Mouse (Mus musculus) lung, postnatal 0 days (tissue): ENCODE measurements at regions not wholly inside any gene's neighbourhood (a gene's known extent, or its start where the extent isn't known, plus 50 kb on each side); places are given as distances from the start of the nearest gene placed in this dataset.

Source experiments
- ATAC-seq: fragments of 200-750 bp; cut with Nextera tagmentation; 2 replicates; pipeline ENCODE4 v1.8.0; 2017; ENCODE audit warnings: moderate library complexity
- DNase-seq: peaks from one replicate; pipeline ENCODE4 v3.0.0-alpha.2; 2016; ENCODE audit warnings: low spot score
- H3K27ac ChIP-seq: fragments of 300-500 bp; sonication (generic); 2 replicates; pipeline ENCODE4 v1.5.1; 2014; ENCODE audit warnings: antibody characterized with exemption, mild to moderate bottlenecking, low read length, mixed read lengths
- H3K27me3 ChIP-seq: fragments of 300-500 bp; sonication (generic); replicated peaks from 2 replicates; pipeline ENCODE4 v1.6.1; 2014; ENCODE audit warnings: low read length, mixed read lengths; ENCODE audit not compliant: insufficient read depth
- H3K36me3 ChIP-seq: fragments of 300-500 bp; sonication (generic); 2 replicates; pipeline ENCODE4 v1.6.1; 2014; ENCODE audit warnings: low read length, mixed read lengths; ENCODE audit not compliant: insufficient read depth
- H3K4me1 ChIP-seq: fragments of 300-500 bp; sonication (generic); 2 replicates; pipeline ENCODE4 v1.6.1; 2014; ENCODE audit warnings: antibody characterized with exemption, low read depth, low read length, mixed read lengths; ENCODE audit not compliant: insufficient read depth
- H3K4me2 ChIP-seq: fragments of 300-500 bp; sonication (generic); replicated peaks from 2 replicates; pipeline ENCODE4 v1.6.1; 2014; ENCODE audit warnings: low read depth, mild to moderate bottlenecking, low read length, moderate library complexity, mixed read lengths
- H3K4me3 ChIP-seq: fragments of 300-500 bp; sonication (generic); 2 replicates; pipeline ENCODE4 v1.5.1; 2014; ENCODE audit warnings: low read depth, low read length
- H3K9ac ChIP-seq: fragments of 300-500 bp; sonication (generic); replicated peaks from 2 replicates; pipeline ENCODE4 v1.6.1; 2014; ENCODE audit warnings: low read depth, mild to moderate bottlenecking
- H3K9me3 ChIP-seq: fragments of 300-500 bp; sonication (generic); 2 replicates; pipeline ENCODE4 v1.6.1; 2016; ENCODE audit warnings: low read length, mixed read lengths
- CTCF ChIP-seq: IDR thresholded peaks from 2 replicates; pipeline ENCODE4 v1.5.1; 2016; ENCODE audit warnings: antibody characterized with exemption, mild to moderate bottlenecking
- EP300 ChIP-seq: IDR thresholded peaks from 2 replicates; pipeline ENCODE4 v1.6.1; 2016; ENCODE audit warnings: antibody characterized with exemption, mild to moderate bottlenecking, control low read depth
- WGBS: fragments of 180-500 bp; shearing (Covaris S2); extraction: QIAGEN DNeasy Blood & Tissue Kit; methylation state at CpG from one replicate; pipeline ENCODE4 v1.1.7; 2014; 5-methylcytosine and 5-hydroxymethylcytosine counted together

- H3K27ac ChIP-seq: no peak overlapping the region
- H3K27me3 ChIP-seq: no peaks in the 10 kb centered on the region
- H3K9me3 ChIP-seq: no peaks in the 10 kb centered on the region
- ATAC-seq (no peak), DNase-seq (no peak)
- no peaks in the 10 kb centered on the region for H3K4me1 ChIP-seq
- H3K4me2 ChIP-seq: no peak overlapping the region
- H3K4me3 ChIP-seq: no peak overlapping the region
- 72% methylated on average over 3 of the region's 3 CpGs for WGBS
- TF ChIP-seq CTCF (no peak), EP300 (no peak)
- H3K36me3 ChIP-seq: no peaks in the 10 kb centered on the region
- no peak overlapping the region for H3K9ac ChIP-seq
These were observed 76.8 kb upstream of the Ngly1 start for GRCm38 (mm10) chr14:16172261-16172660.

- TF ChIP-seq CTCF: no peak
- no peak for TF ChIP-seq EP300
- WGBS: 48% methylated on average over 3 of the region's 3 CpGs
- no peaks in the 10 kb centered on the region for H3K9me3 ChIP-seq
- H3K36me3 ChIP-seq: no peaks in the 10 kb centered on the region
- H3K9ac ChIP-seq: no peak overlapping the region
- no peak overlapping the region for H3K27ac ChIP-seq
- no peak overlapping the region for H3K4me2 ChIP-seq
- no peaks in the 10 kb centered on the region for H3K4me1 ChIP-seq
- DNase-seq (no peak), ATAC-seq (no peak)
- no peaks in the 10 kb centered on the region for H3K27me3 ChIP-seq
- no peak overlapping the region for H3K4me3 ChIP-seq
These were observed 75.8 kb upstream of the Ngly1 start for GRCm38 (mm10) chr14:16173292-16173691.

- Histone ChIP-seq H3K27ac (no peak overlapping the region), H3K36me3 (no peaks in the 10 kb centered on the region), H3K4me2 (no peak overlapping the region), H3K4me1 (no peaks in the 10 kb centered on the region), H3K27me3 (no peaks in the 10 kb centered on the region), H3K4me3 (no peak overlapping the region), H3K9me3 (no peaks in the 10 kb centered on the region), H3K9ac (no peak overlapping the region)
- DNase-seq: no peak
- no peak for TF ChIP-seq EP300
- ATAC-seq: no peak
- 84% methylated on average over 3 of the region's 3 CpGs for WGBS
These were observed 70.9 kb upstream of the Ngly1 start for GRCm38 (mm10) chr14:16178227-16178626.

- Histone ChIP-seq H3K27me3 (no peaks in the 10 kb centered on the region), H3K4me3 (no peak overlapping the region), H3K9me3 (no peaks in the 10 kb centered on the region), H3K4me2 (no peak overlapping the region), H3K36me3 (no peaks in the 10 kb centered on the region), H3K27ac (no peak overlapping the region), H3K9ac (no peak overlapping the region), H3K4me1 (no peaks in the 10 kb centered on the region)
- no peak for ATAC-seq
- DNase-seq: no peak
- WGBS: 59% methylated on average over 2 of the region's 2 CpGs
- TF ChIP-seq EP300 (no peak), CTCF (no peak)
These were observed 67.3 kb upstream of the Ngly1 start for GRCm38 (mm10) chr14:16181822-16182221.

GRCm38 (mm10) chr14:16185246-16185645 is 63.8 kb upstream of the Ngly1 start:
- no peaks in the 10 kb centered on the region for H3K27me3 ChIP-seq
- H3K4me1 ChIP-seq: no peaks in the 10 kb centered on the region
- no peak overlapping the region for H3K9ac ChIP-seq
- DNase-seq (no peak), ATAC-seq (no peak)
- no peaks in the 10 kb centered on the region for H3K9me3 ChIP-seq
- TF ChIP-seq EP300 (no peak), CTCF (no peak)
- no peak overlapping the region for H3K27ac ChIP-seq
- no peak overlapping the region for H3K4me3 ChIP-seq
- no peaks in the 10 kb centered on the region for H3K36me3 ChIP-seq
- no peak overlapping the region for H3K4me2 ChIP-seq
